Mouse (Mus musculus) lung, adult 2 months (tissue): ENCODE results near the gene Btbd9. TPM values are rescaled to one million over a fixed set of nuclear protein-coding genes. Genes with fewer than 3 reads are reported as not detected.
"Not testable (repeated sequence)": the region's sequence is repeated elsewhere in the genome, so short reads cannot be mapped to it uniquely, and the experiment has no call there.

Experiments used
- DNase-seq: peaks from one replicate; pipeline ENCODE4 v3.0.0; 2022
- H3K4me1 ChIP-seq: fragments of 200-500 bp; 2 replicates; pipeline ENCODE4 v1.6.1; 2011; ENCODE audit warnings: low read length; ENCODE audit not compliant: control insufficient read depth, insufficient read depth
- H3K4me3 ChIP-seq: fragments of 200-500 bp; replicated peaks from 2 replicates; pipeline ENCODE3; 2011; ENCODE audit warnings: low read depth, mild to moderate bottlenecking, control low read depth, low read length; ENCODE audit errors: extremely low read depth
- CTCF ChIP-seq: fragments of 200-500 bp; IDR thresholded peaks from 2 replicates; pipeline ENCODE4 v1.5.1; 2011; ENCODE audit warnings: mild to moderate bottlenecking, low read length, control low read depth; ENCODE audit not compliant: insufficient read depth
- POLR2A ChIP-seq: fragments of 200-500 bp; IDR thresholded peaks from 2 replicates; pipeline ENCODE4 v1.6.1; 2011; ENCODE audit warnings: low read depth, mild to moderate bottlenecking, control low read depth, low read length, borderline replicate concordance; ENCODE audit errors: extremely low read depth
- WGBS: fragments of 180-500 bp; shearing (Covaris S2); methylation state at CpG from one replicate; pipeline ENCODE4 v1.1.7; 2018; 5-methylcytosine and 5-hydroxymethylcytosine counted together
- polyA plus RNA-seq: library from polyadenylated mRNA; depleted of rRNA; stranded (reverse); fragments of >200 nt; gene quantifications from 2 replicates; pipeline ENCODE4 v1.2.3, GENCODE M21; 2012

Btbd9 gene
- polyA plus RNA-seq, 1 experiment, result 24.2 TPM

DNA sequence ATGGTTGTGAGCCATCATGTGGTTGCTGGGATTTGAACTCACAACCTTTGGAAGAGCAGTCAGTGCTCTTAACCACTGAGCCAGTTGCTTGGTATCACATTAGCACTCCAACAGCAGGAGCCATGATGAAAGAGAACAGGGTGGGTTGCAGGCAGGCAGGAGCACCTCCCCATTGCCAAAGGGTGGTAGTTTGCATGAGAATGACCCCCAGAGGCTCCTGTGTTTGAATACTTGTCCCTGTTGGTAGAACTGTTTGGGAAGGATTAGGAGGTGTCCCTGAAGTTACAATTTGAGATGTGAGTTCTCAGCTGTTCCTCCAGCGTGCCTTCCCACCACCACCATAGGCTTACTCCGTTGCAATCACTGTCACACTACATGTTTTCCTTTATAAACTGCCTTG, 43.2 kb downstream of the Btbd9 start:
- no peak overlapping the region for H3K4me3 ChIP-seq
- no peak for DNase-seq
- WGBS, result 97% methylated on average over 2 of the region's 2 CpGs

DNA sequence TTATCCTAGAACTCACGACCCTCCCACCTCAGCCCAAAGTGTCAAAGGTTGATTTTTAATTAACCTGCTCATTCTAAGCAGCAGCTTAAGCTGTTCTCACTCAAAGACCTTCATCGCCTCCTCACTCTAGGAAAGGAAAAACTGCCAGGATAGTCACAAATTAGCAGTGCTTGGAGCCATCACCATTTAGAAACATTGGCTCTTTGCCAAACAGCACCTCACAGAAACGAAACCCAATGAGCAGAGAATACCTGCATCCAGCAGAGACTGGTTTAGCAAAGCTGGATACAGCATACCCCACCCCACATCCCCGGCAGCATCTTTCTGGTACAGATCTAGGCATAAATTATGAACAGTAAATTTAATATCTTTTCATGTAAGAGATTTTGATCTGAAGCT, 45.7 kb downstream of the Btbd9 start:
- 77% methylated on average over 4 of the region's 4 CpGs for WGBS
- TF ChIP-seq POLR2A, result no peak
- no peak for TF ChIP-seq CTCF
- no peaks in the 10 kb centered on the region for H3K4me1 ChIP-seq
- no peak overlapping the region for H3K4me3 ChIP-seq
- no peak for DNase-seq

More for the DNA sequence above, 43.2 kb downstream of the Btbd9 start:
- TF ChIP-seq POLR2A (no peak), CTCF (no peak)
- no peaks in the 10 kb centered on the region for H3K4me1 ChIP-seq

DNA sequence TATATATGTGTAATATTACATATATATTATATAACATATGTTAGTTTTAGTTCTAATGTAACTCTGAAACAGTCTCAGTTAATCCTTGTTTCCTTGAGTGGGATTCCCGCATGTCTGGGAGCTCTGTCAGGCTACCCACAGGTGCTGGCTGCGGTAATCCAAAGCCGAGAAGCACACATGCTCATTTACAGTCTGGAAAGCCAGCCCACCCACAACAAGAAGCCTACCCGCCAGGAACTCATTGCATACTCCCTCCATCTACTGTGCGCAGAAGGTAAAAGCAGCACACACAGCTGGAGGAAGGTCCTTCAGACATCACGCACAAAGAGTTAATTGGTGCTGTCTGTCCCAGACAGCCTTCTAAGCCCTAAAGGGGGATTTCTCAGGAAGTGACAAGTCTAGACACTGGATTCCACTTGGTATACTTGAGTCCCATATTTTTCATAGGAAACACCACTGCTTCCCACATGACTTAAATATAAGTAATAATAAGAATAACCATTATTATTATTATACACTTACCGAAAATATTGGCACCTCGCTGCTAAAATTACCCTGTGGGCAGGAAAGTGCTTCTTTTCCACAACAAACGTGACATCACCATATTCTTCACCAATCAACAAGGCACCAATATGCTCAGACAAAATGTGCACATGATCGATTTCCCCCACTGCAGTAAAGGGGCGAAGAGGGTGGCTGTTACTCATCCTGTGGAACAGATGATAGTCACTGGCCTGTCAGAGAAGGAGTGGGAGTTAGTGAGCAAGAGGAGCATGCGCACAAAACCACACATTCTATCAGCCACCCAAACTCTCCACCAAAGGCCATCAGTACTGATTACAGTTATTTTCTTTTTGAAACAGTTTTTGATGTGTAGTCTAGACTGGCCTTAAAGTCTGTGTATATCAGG, 46.4 kb downstream of the Btbd9 start:
- DNase-seq, result no peak
- Histone ChIP-seq H3K4me3 (no peak overlapping the region), H3K4me1 (no peaks in the 10 kb centered on the region)
- 86% methylated on average over 12 of the region's 12 CpGs for WGBS
- TF ChIP-seq POLR2A, result no peak
- TF ChIP-seq CTCF, result no peak

DNA sequence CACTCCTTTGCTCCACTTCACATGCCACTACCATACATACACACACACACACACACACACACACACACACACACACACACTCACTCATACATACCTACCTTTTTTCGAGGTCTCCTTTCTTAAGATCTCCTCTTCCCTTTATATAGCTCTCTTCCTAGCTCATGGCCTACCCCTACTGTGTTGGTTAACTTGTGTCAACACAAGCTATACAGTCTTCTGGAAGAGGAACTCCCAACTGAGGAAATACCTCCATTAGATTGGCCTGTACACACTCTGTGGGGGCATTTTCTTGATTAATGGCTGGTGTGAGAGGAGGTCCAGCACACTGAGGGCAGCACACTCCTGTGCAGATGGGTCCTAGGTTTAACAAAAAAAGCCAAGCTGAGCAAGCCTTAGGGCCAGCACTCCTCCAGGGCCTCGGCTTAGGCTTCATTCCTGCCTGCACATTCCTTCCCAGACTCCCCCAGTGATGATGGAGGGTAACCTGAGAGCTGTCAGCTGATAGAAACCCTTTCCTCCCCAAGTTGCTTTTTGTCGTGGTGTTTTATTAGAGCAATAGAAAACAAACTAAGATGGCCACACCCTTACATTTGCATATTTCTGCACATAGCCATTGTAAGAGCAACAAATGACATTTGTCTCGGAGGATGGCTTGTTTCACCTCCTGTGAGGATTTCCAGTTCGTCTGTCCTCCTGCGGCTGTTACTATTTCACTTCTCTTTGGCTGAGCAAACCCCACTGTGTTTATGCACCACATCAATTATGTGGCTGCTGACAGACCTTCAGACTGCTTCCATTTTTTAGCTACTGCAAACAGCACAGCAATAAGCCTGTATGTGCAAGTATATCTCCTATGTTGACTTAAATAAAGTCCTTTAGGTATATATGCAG, 50.6 kb downstream of the Btbd9 start:
- DNase-seq, result no peak
- no peak for TF ChIP-seq POLR2A
- TF ChIP-seq CTCF, result no peak
- no peak overlapping the region for H3K4me3 ChIP-seq
- 62% methylated on average over 6 of the region's 6 CpGs for WGBS
- peaks cover 2% of the 10 kb centered on the region; the same call in 1 of the 2 replicates for H3K4me1 ChIP-seq

DNA sequence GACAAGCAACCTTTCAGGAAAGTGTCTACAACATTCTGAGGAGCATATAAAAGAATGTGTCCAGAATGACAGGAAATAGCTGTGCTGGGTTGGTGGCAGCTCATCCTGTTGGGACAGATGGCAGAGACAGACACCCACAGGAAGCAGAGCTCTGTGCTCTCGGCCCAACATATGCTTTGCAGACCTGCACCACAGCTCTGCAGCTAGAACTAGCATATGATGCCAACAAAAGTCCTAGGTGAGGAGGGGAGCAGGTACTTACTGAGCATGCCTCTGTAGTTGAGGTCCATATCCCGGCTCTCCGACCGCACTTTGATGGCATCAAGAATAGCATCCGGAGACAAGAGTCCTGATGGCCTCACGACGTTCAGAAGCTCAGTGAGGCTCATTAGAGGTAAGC, 51.8 kb downstream of the Btbd9 start:
- whole genome bisulfite sequencing, result 46% methylated on average over 7 of the region's 7 CpGs
- H3K4me3 ChIP-seq, result no peak overlapping the region
- TF ChIP-seq CTCF, result no peak
- TF ChIP-seq POLR2A, result no peak
- DNase-seq, result no peak
- H3K4me1 ChIP-seq, result peaks cover 2% of the 10 kb centered on the region; the same call in 1 of the 2 replicates

DNA sequence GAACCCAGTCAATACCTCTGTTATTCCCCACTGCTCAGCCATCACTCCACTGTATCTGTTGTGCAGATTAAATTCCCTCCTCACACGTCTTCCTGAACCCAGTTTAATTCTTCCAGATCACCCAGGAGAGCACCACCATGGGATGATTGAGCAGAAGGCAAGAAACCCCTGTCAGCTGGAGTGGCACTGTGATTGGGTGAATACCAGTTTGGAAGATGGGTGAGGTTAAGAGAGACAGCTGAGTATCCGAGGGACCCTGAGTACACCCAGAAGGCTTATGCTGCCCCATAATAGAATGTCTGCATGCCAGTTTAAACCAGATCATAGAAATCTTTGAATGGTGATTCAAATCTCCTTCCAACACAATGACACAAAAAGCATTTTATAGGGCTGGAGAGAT, 52.5 kb downstream of the Btbd9 start:
- H3K4me3 ChIP-seq, result no peak overlapping the region
- no peak for DNase-seq
- peaks cover 2% of the 10 kb centered on the region; the same call in 1 of the 2 replicates for H3K4me1 ChIP-seq
- WGBS, result 70% methylated on average over 2 of the region's 2 CpGs
- no peak for TF ChIP-seq POLR2A

DNA sequence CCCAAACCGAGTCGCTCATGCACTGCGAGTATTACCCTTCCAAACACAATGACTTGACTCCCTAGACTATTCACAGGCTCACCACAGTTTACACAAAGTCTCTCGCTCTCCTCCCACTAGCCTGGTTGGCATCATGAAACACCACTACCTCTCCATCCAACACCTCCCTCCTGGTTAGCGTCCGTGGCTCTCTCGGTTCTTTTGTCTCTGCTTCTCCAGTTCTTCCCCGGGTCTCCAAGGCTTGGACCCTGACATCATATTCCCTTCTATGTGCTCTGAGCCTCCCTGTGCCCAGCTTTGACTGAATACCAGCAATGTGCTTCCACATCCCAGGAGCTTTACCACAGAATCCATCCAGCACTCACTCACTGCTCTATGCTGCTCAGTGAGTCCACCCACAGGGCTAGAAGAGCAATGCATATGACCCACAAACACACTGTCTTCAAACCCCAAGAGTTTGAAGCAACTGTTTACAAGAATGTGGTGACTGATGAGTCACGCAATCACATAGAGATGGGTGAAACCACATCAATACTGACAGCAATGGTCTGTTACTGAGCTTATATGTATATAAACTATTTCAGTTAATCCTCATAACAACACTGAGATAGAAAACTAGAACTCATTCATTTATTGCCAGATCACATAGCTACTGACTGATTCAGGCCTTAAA, 53.7 kb downstream of the Btbd9 start:
- DNase-seq, result no peak
- TF ChIP-seq CTCF (no peak), POLR2A (no peak)
- no peak overlapping the region for H3K4me3 ChIP-seq
- WGBS, result 93% methylated on average over 9 of the region's 9 CpGs
- H3K4me1 ChIP-seq, result peaks cover 2% of the 10 kb centered on the region; the same call in 1 of the 2 replicates

DNA sequence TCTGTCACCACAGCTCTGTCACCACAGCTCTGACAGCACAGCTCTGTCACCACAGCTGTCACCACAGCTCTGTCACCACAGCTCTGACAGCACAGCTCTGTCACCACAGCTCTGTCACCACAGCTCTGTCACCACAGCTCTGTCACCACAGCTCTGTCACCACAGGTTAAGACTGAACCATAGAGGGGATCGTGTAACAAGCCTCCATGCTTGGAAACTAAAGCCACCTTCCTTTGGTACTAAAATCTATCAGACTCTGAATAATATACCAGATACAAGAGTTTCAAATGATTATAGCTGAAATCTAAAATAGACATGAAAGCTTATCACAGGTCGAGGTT, 57.1 kb downstream of the Btbd9 start:
- not testable (repeated sequence) for H3K4me3 ChIP-seq, H3K4me1 ChIP-seq, DNase-seq
- 68% methylated on average over 2 of the region's 2 CpGs for WGBS

DNA sequence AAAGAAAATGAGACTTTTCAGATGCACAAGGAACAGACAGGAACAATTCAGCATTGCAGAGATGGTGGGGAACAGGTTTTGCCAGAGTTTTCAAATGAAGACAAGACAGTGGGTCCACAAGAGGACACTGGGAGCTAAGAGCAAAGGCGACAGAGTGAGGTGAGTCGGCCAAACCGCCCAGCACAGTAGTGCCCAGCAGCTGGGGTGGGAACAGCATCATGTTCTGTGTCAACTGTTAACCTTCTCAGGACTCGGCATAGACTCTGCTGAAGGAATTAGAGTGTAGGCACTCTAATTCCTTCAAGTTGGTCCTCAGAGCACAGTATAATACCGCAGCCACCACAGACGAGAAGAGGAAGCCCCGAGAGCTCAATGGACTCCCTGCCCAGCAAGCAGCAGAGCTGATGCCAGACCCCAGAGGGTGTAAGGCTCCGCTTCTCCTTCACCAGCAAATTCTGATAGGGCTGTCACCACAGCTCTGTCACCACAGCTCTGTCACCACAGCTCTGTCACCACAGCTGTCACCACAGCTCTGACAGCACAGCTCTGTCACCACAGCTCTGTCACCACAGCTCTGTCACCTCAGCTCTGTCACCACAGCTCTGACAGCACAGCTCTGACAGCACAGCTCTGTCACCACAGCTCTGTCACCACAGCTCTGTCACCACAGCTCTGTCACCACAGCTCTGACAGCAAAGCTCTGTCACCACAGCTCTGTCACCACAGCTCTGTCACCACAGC, 57.7 kb downstream of the Btbd9 start:
- WGBS, result 70% methylated on average over 8 of the region's 8 CpGs
- TF ChIP-seq POLR2A, result no peak
- no peak for TF ChIP-seq CTCF
- DNase-seq, result no peak
- Histone ChIP-seq H3K4me3 (no peak overlapping the region), H3K4me1 (no peaks in the 10 kb centered on the region; the same call in 1 of the 2 replicates)
